Mouse (Mus musculus) ovary, adult 2 months (tissue): ENCODE results near the gene Fxyd3. TPM values are rescaled to one million over a fixed set of nuclear protein-coding genes. Genes with fewer than 3 reads are reported as not detected.

ENCODE experiments used
- polyA plus RNA-seq: library from polyadenylated mRNA; depleted of rRNA; stranded (reverse); fragments of >200 nt; gene quantifications from 2 replicates; pipeline ENCODE4 v1.2.3, GENCODE M21; 2012; rRNA removed

Fxyd3 gene
- polyA plus RNA-seq = 28.6 and 41.3 TPM in 2 replicates

GRCm38 (mm10) chr7:31076492-31076891, at the start of gene Fxyd3:
Gene Fxyd3 (minus strand): TSS chr7:31076704.

GRCm38 (mm10) chr7:31115182-31115581, 38.7 kb upstream of the Fxyd3 start, which contains the start of gene Hpn:
Gene Hpn (minus strand): TSS chr7:31115290.

GRCm38 (mm10) chr7:31059108-31059507, 17.4 kb downstream of the Fxyd3 start, which contains the start of gene Lgi4:
Gene Lgi4 (plus strand): TSS chr7:31059342.

GRCm38 (mm10) chr7:31057071-31057470, 19.4 kb downstream of the Fxyd3 start, which contains the start of gene Fxyd1:
Gene Fxyd1 (minus strand): TSS chr7:31057199.

GRCm38 (mm10) chr7:31051321-31052021, 25.0 kb downstream of the Fxyd3 start, which contains the start of gene Fxyd7:
Gene Fxyd7 (minus strand): TSS chr7:31051467.

GRCm38 (mm10) chr7:31042431-31042910, 34.0 kb downstream of the Fxyd3 start, which contains the start of gene Fxyd5:
Gene Fxyd5 (minus strand): TSS chr7:31042481.

Other genes with a start within 250 kb of the Fxyd3 start
- gene Ffar3, start 220.5 kb downstream of the Fxyd3 start, polyA plus RNA-seq = not detected in 2 replicates
- 0.02 and 0.07 TPM in 2 replicates for gene Ffar1, start 215.1 kb downstream of the Fxyd3 start, polyA plus RNA-seq
- 1.4 and 1.6 TPM in 2 replicates for gene Cd22, start 196.4 kb downstream of the Fxyd3 start, polyA plus RNA-seq
- gene Mag, start 161.8 kb downstream of the Fxyd3 start, polyA plus RNA-seq = 0.99 and 1.1 TPM in 2 replicates
- gene Hamp2, start 152.0 kb downstream of the Fxyd3 start, polyA plus RNA-seq = 3.6 and 6.3 TPM in 2 replicates
- gene Hamp, start 132.7 kb downstream of the Fxyd3 start, polyA plus RNA-seq = 2.3 and 5.6 TPM in 2 replicates
- 245 and 388 TPM in 2 replicates for gene Usf2, start 119.9 kb downstream of the Fxyd3 start, polyA plus RNA-seq
- gene Lsr, start 103.2 kb downstream of the Fxyd3 start, polyA plus RNA-seq = 139 and 178 TPM in 2 replicates
- 3.3 and 3.7 TPM in 2 replicates for gene Fam187b, start 102.9 kb downstream of the Fxyd3 start, polyA plus RNA-seq
- gene Fxyd5, start 34.2 kb downstream of the Fxyd3 start, polyA plus RNA-seq = 45.3 and 62.0 TPM in 2 replicates
- gene Fxyd7, start 25.2 kb downstream of the Fxyd3 start, polyA plus RNA-seq = 10.8 and 13.2 TPM in 2 replicates
- 373 and 445 TPM in 2 replicates for gene Fxyd1, start 19.5 kb downstream of the Fxyd3 start, polyA plus RNA-seq
- 5.8 and 6.0 TPM in 2 replicates for gene Lgi4, start 17.4 kb downstream of the Fxyd3 start, polyA plus RNA-seq
- gene Hpn, start 38.6 kb upstream of the Fxyd3 start, polyA plus RNA-seq = 17.8 and 20.1 TPM in 2 replicates
- 41.7 and 53.9 TPM in 2 replicates for gene Scn1b, start 50.3 kb upstream of the Fxyd3 start, polyA plus RNA-seq
- 237 and 249 TPM in 2 replicates for gene Gramd1a, start 79.2 kb upstream of the Fxyd3 start, polyA plus RNA-seq
- gene Scgb2b2, start 213.8 kb upstream of the Fxyd3 start, polyA plus RNA-seq = not detected in 2 replicates
- gene Scgb1b2, start 215.1 kb upstream of the Fxyd3 start, polyA plus RNA-seq = not detected in 2 replicates